Mouse (Mus musculus) midbrain, embryonic 13.5 days (tissue): ENCODE measurements around the gene Sim1. TPM values are rescaled to one million over a fixed set of nuclear protein-coding genes. Genes with fewer than 3 reads are reported as not detected.

Experiments used
- ATAC-seq: fragments of 200-750 bp; cut with Nextera tagmentation; 2 replicates; pipeline ENCODE4 v1.8.0; 2017; ENCODE audit warnings: mild to moderate bottlenecking, moderate TSS enrichment, moderate library complexity
- H3K27ac ChIP-seq: fragments of 300-500 bp; sonication (generic); 2 replicates; pipeline ENCODE4 v1.5.1; 2015; ENCODE audit warnings: inconsistent platforms, mild to moderate bottlenecking, moderate library complexity
- H3K27me3 ChIP-seq: fragments of 300-500 bp; sonication (generic); 2 replicates; pipeline ENCODE4 v1.6.1; 2015; ENCODE audit warnings: mild to moderate bottlenecking, inconsistent platforms
- H3K36me3 ChIP-seq: fragments of 300-500 bp; sonication (generic); 2 replicates; pipeline ENCODE4 v1.6.1; 2015; ENCODE audit warnings: mild to moderate bottlenecking, inconsistent platforms
- H3K4me1 ChIP-seq: fragments of 300-500 bp; sonication (generic); replicated peaks from 2 replicates; pipeline ENCODE4 v1.6.1; 2015; ENCODE audit warnings: inconsistent platforms
- H3K4me2 ChIP-seq: fragments of 300-500 bp; sonication (generic); replicated peaks from 2 replicates; pipeline ENCODE4 v1.6.1; 2015; ENCODE audit warnings: moderate library complexity, mild to moderate bottlenecking, inconsistent platforms
- H3K4me3 ChIP-seq: fragments of 300-500 bp; sonication (generic); replicated peaks from 2 replicates; pipeline ENCODE4 v1.5.1; 2015; ENCODE audit warnings: mild to moderate bottlenecking, inconsistent platforms
- H3K9ac ChIP-seq: fragments of 300-500 bp; sonication (generic); replicated peaks from 2 replicates; pipeline ENCODE4 v1.6.1; 2015; ENCODE audit warnings: mild to moderate bottlenecking, inconsistent platforms
- H3K9me3 ChIP-seq: fragments of 300-500 bp; sonication (generic); 2 replicates; pipeline ENCODE4 v1.6.1; 2016; ENCODE audit warnings: mild to moderate bottlenecking, inconsistent platforms
- WGBS: fragments of 180-500 bp; shearing (Covaris S2); methylation state at CpG from one replicate; pipeline ENCODE4 v1.1.7; 2015; 5-methylcytosine and 5-hydroxymethylcytosine counted together
- polyA plus RNA-seq: library from polyadenylated mRNA; unstranded; fragments of >200 nt; fragmentation: Nextera tagmentation; extraction: Ambion mirVana; gene quantifications from 2 replicates; pipeline ENCODE4 v1.2.1, GENCODE M21; 2015

Gene Sim1
- polyA plus RNA-seq, 1 experiment from 2014 or later: 3.6 TPM

DNA sequence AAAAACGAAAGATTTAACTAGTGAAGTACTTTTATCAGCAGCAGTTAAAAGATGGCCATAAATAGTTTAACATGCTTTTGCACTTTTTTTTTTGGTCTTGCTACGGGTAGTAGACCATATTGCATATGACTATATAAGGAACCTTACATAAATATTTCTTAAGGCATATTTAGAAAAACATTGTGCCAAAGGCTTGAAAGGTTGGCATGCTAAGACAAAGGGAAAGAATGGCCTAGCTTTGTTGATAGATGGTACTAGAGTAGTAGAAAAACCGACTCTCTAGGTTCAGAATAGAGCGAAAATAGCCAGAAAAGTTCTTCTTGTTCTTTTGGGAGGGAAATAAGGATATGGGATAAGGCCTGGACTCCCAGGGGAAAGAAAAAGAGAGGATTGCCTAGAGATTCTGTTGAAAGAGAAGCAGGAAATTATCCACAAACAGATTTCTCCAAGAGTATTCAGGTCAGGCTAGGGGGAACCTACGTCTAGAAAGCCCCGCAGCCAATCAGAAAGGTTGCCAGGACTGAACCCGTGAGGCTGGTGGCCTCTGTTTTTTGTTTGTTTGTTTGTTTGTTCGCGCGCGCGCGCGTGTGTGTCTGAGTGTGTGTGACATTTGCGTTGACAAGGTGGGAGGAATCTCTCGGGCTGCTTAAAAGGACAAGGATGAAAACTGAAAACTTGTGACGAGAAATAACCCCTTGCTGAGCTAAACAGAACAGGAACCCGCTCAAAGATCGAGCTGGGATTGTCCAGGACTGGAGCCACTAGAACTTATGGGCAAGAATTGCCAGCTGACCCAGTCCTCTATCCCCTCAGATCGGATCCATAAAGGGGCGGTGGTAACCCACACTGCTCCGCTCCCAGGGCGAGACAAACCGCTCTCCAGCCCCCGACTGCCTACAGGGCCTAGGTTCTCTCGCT is 9.6 kb downstream of the Sim1 start:
- no peaks in the 10 kb centered on the region for H3K9me3 ChIP-seq
- H3K36me3 ChIP-seq: no peaks in the 10 kb centered on the region
- ATAC-seq: no peak
- H3K27ac ChIP-seq: no peak overlapping the region
- H3K9ac ChIP-seq: no peak overlapping the region
- peak overlapping the region; percentile 12; the same call in 1 of the 2 replicates for H3K4me2 ChIP-seq
- peaks cover 29% of the 10 kb centered on the region for H3K4me1 ChIP-seq
- WGBS: under 1% methylated on average over 26 of the region's 26 CpGs
- H3K4me3 ChIP-seq: no peak overlapping the region
- peaks cover 93% of the 10 kb centered on the region for H3K27me3 ChIP-seq

DNA sequence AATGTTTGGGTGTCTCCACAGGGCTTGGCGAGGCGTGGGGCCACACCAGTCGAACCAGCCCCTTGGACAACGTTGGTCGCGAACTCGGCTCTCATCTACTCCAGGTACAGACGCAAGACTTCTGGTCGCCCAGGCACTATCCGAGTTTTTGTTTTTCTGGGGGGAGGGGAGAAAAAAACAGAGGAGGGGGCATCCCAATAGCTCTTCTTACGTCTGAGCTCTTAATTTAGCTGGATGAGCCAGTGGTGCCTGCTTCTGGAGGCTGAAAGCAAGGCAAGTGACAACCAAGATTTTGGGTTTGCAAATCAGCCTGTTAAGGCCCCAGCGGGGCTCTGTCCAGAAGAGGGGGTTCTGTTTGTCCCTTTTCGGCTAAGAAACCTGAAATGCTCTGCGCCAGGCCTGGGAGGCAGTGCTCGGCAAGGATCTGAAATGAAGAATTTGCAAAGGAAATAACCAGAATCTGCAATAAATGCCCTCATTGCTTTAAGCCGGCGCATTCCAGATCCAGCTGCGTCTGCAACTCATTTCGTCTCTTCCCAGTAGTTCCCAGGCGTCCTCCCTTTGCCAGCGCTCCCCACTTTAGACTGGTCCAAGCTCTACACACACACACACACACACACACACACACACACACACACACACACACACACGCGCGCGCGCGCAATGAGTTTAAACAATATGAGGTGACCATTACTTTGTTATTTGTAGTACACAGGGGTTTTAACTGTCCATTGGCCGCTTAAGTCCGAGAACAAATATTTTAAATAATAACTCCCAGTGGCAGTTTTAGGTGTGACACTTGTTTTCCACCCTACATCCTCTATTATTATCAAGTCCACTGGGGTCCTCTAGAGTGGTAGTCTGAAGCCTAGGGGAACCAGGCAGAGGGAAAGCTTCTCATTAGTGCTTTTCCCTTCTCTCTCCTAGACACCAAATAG is 10.5 kb downstream of the Sim1 start:
- H3K9ac ChIP-seq: no peak overlapping the region
- H3K4me1 ChIP-seq: peaks cover 29% of the 10 kb centered on the region
- no peak for ATAC-seq
- 5% methylated on average over 29 of the region's 29 CpGs for WGBS
- no peaks in the 10 kb centered on the region for H3K36me3 ChIP-seq
- H3K27ac ChIP-seq: no peak overlapping the region
- H3K27me3 ChIP-seq: peaks cover 96% of the 10 kb centered on the region
- H3K9me3 ChIP-seq: no peaks in the 10 kb centered on the region
- H3K4me3 ChIP-seq: no peak overlapping the region
- peak overlapping the region; percentile 12; the same call in 1 of the 2 replicates for H3K4me2 ChIP-seq

DNA sequence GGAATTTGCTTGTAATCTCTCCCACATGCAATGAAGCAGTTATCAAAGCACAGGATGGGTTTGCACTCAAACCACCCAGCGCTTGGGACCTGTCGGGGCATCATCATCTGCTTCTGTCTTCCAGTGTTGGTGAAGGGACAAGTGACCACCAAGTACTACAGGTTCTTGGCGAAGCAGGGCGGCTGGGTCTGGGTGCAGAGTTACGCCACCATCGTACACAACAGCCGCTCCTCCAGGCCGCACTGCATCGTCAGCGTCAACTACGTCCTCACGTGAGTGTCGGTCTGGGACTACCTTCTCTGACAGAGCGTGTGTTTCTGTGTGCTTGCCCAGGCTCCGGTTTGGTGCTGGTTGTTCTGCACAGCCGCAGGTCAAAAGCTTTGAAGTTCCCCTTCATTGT is 15.8 kb downstream of the Sim1 start:
- H3K9me3 ChIP-seq: no peaks in the 10 kb centered on the region
- ATAC-seq: peak; percentile 75
- H3K9ac ChIP-seq: no peak overlapping the region
- H3K27ac ChIP-seq: no peak overlapping the region
- no peaks in the 10 kb centered on the region for H3K36me3 ChIP-seq
- H3K27me3 ChIP-seq: peaks cover 83% of the 10 kb centered on the region
- H3K4me3 ChIP-seq: peak overlapping the region; percentile 30
- peaks cover 10% of the 10 kb centered on the region for H3K4me1 ChIP-seq
- peak overlapping the region; percentile 51 for H3K4me2 ChIP-seq
- WGBS: 3% methylated on average over 16 of the region's 16 CpGs

DNA sequence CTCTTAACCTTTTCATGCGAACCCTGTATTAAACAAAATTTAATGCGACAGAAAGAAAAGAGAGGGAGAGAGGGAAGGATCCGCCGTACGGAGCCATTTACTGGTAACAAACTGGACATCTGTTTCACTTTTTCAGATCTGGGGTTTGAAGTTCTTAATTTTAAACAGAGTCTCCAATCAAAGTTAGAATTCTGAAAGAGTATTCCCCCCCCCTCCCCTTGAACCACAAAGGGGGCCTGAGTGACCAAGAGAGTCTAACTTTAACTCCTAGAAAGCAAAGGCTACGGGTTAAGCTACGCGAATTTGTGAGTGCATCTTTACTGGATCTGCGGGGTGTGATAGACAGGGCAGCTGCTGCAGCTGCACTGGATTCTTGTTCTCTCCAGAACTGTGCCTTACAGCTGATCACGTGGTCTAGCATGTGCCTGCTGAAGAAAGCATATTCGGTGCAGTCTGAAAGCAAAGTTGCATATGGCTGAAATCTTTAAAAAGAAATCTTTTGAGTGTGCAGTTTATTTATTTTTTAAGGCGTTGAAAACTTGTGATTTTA is 16.4 kb downstream of the Sim1 start:
- H3K4me2 ChIP-seq: peak overlapping the region; percentile 51
- ATAC-seq: peak; percentile 90
- 1% methylated on average over 12 of the region's 12 CpGs for WGBS

DNA sequence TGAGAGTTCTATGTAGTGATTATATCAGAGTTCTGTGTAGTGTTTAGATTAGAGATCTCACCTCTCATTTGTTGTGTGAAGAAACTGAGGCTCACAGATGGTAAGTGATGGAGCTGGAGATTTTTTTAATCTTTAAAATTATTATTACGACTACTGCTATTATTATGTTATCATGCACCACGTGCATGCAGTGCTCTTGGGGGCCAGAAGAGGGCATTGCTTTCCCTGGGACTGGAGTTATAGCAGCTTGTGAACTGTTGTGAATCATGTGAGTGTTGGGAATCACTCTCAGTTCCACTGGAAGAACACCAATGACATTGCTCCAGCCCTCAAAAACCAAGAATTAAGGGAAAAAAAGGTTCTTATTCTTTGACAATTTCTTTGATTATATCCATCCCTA is 21.1 kb downstream of the Sim1 start:
- no peak for ATAC-seq
- WGBS: 51% methylated on average over 2 of the region's 2 CpGs
- H3K4me1 ChIP-seq: peaks cover 5% of the 10 kb centered on the region
- H3K4me3 ChIP-seq: no peak overlapping the region
- H3K36me3 ChIP-seq: no peaks in the 10 kb centered on the region
- H3K9me3 ChIP-seq: no peaks in the 10 kb centered on the region
- no peak overlapping the region for H3K4me2 ChIP-seq
- H3K27me3 ChIP-seq: peaks cover 46% of the 10 kb centered on the region
- no peak overlapping the region for H3K27ac ChIP-seq
- no peak overlapping the region for H3K9ac ChIP-seq

More for the DNA sequence above, 16.4 kb downstream of the Sim1 start:
- Histone ChIP-seq H3K4me1 (peaks cover 10% of the 10 kb centered on the region), H3K27me3 (peaks cover 83% of the 10 kb centered on the region), H3K36me3 (no peaks in the 10 kb centered on the region), H3K9me3 (no peaks in the 10 kb centered on the region), H3K27ac (no peak overlapping the region), H3K9ac (no peak overlapping the region), H3K4me3 (peak overlapping the region; percentile 30)

DNA sequence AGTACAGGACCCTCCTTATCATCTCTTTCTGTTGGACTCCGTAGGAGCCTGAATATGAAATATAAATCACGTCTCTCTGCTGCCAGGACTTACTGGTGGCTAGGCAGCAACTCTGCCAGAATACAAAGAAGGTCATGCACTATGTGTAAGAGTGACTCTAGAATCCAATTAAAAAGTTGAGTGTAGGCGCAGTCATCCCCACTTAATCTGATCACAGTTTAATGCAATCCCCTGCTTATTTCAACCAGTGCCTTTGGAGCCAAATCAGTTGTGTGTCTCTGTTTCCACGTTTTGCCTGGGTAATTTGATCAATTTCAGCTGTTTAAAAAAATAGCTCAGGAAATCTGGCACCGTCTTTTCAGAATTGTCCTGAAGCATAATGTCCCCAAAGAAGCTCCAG is 34.7 kb downstream of the Sim1 start:
- ATAC-seq: no peak
- H3K9me3 ChIP-seq: no peaks in the 10 kb centered on the region
- no peak overlapping the region for H3K4me2 ChIP-seq
- no peaks in the 10 kb centered on the region for H3K4me1 ChIP-seq
- 38% methylated on average over 5 of the region's 5 CpGs for WGBS
- H3K27ac ChIP-seq: no peak overlapping the region
- no peaks in the 10 kb centered on the region for H3K36me3 ChIP-seq
- H3K4me3 ChIP-seq: no peak overlapping the region
- H3K27me3 ChIP-seq: 0 out of 2 replicates have a peak, but pooled peaks cover 2% of the 10 kb centered on the region
- no peak overlapping the region for H3K9ac ChIP-seq

DNA sequence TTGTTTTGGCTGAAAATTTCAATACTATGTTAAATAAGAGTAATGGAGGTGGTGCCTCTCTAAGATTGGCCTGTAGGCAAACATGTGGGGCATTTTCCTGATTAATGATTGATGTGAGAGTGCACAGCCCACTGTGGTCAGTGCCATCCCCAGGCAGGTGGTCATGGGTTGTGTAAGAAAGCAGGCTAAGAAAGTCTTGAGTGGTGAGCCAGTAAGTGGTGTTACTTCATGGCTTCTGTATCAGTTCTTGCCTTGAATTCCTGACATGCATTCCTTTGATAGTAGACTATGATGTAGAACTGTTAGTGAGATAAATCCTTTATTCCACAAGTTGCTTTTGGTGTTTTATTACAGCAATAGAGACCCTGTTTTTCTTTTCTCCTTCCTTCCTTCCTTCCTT is 41.1 kb downstream of the Sim1 start:
- Histone ChIP-seq H3K27me3 (no peaks in the 10 kb centered on the region), H3K4me3 (no peak overlapping the region), H3K9me3 (no peaks in the 10 kb centered on the region), H3K27ac (no peak overlapping the region), H3K4me1 (no peaks in the 10 kb centered on the region), H3K36me3 (no peaks in the 10 kb centered on the region), H3K4me2 (no peak overlapping the region), H3K9ac (no peak overlapping the region)
- no peak for ATAC-seq

DNA sequence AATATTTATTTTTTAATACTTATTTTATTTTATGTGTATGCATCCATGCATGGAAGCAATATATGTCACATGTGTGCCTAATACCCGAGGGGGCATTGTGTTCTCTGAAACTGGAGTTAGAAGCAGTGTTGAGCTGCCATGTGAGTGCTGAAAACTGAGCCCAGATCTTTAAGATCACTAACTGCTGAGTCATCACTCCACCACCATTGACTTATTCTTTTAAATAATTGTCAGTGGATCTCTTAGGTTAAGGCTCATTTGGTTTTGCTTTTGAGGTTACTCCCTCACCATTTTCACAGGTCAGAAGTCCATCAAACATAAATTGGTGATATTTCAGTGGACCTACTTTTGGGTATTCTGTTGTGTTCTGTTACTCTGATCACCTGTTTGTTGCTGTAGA is 79.1 kb downstream of the Sim1 start:
- H3K27me3 ChIP-seq: no peaks in the 10 kb centered on the region
- no peak overlapping the region for H3K4me3 ChIP-seq
- H3K9ac ChIP-seq: no peak overlapping the region
- no peak for ATAC-seq
- H3K4me2 ChIP-seq: no peak overlapping the region
- no peaks in the 10 kb centered on the region for H3K4me1 ChIP-seq
- no peak overlapping the region for H3K27ac ChIP-seq
- H3K36me3 ChIP-seq: no peaks in the 10 kb centered on the region
- no peaks in the 10 kb centered on the region for H3K9me3 ChIP-seq
- 72% methylated on average over 1 of the region's 1 CpGs for WGBS

DNA sequence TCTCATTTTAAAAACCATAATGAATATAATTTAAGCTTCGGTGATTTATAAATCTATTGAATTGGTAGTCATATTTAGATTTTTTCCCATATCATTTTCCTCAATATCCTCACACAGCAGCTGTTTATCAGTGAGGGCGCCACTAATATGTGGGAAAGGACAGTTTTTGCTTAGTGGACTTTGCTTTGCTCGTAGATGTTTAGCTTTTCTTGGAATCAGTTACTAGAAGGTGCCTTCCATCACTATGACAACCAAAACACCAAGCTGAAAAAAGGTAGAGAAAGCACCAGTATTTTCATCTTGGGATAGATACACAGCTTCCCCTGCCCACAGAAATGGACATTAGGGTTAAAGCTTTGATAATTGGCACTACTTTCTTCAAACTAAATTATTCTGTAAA is 87.3 kb downstream of the Sim1 start:
- Histone ChIP-seq H3K36me3 (no peaks in the 10 kb centered on the region), H3K27ac (no peak overlapping the region), H3K9me3 (no peaks in the 10 kb centered on the region), H3K4me1 (no peaks in the 10 kb centered on the region), H3K9ac (no peak overlapping the region), H3K4me2 (no peak overlapping the region), H3K4me3 (no peak overlapping the region), H3K27me3 (no peaks in the 10 kb centered on the region)
- no peak for ATAC-seq
- 89% methylated on average over 3 of the region's 3 CpGs for WGBS

DNA sequence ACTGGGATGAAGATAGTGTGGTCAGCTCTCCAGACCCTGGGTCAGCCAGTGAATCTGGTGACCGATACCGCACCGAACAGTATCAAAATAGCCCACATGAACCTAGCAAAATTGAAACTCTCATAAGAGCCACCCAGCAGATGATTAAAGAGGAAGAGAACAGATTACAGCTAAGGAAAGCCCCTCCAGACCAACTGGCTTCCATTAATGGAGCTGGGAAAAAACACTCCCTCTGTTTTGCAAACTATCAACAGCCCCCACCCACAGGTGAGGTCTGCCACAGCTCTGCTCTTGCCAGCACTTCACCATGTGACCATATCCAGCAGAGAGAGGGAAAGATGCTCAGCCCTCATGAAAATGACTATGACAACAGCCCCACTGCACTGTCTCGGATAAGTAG is 89.1 kb downstream of the Sim1 start:
- Histone ChIP-seq H3K27me3 (no peaks in the 10 kb centered on the region), H3K4me2 (no peak overlapping the region), H3K36me3 (no peaks in the 10 kb centered on the region), H3K27ac (no peak overlapping the region), H3K9ac (no peak overlapping the region), H3K9me3 (no peaks in the 10 kb centered on the region), H3K4me3 (no peak overlapping the region), H3K4me1 (no peaks in the 10 kb centered on the region)
- no peak for ATAC-seq
- WGBS: 91% methylated on average over 4 of the region's 4 CpGs

DNA sequence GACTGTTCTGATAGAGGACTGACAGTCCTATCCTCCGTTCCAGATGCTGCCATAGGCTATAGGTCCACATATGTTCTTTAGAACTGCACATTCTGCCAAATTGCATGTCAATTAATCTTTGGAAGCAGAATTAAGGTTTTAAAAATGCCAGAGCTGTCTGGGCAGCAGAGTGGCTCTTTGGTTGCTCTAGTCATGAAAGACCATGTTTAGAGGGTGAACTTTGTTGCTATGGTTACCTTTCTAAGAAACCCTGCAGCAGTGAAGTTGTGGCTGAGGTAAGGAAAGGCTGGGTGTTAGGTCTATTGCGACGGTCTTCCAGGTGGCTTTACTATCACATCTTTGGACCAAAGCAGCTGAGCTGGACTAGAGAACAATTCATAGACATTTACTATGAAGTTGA is 113.2 kb downstream of the Sim1 start:
- H3K9me3 ChIP-seq: no peaks in the 10 kb centered on the region
- 15% methylated on average over 3 of the region's 3 CpGs for WGBS
- H3K4me1 ChIP-seq: peaks cover 22% of the 10 kb centered on the region
- no peak overlapping the region for H3K27ac ChIP-seq
- no peak overlapping the region for H3K9ac ChIP-seq
- H3K4me2 ChIP-seq: no peak overlapping the region
- peaks cover 41% of the 10 kb centered on the region for H3K27me3 ChIP-seq
- H3K4me3 ChIP-seq: no peak overlapping the region
- ATAC-seq: no peak
- H3K36me3 ChIP-seq: no peaks in the 10 kb centered on the region
